Mouse (Mus musculus): ENCODE measurements around the gene Myl4.
"Not testable (repeated sequence)": the region's sequence is repeated elsewhere in the genome, so short reads cannot be mapped to it uniquely, and the experiment has no call there.

Myl4 gene

GRCm38 (mm10) chr11:104550406-104550974, at the start of gene Myl4, which contains the start of gene Cdc27:
Myl4 (plus strand) TSS chr11:104550663.
Cdc27 (minus strand) TSS chr11:104550620.
- peak; percentile 98 for DNase-seq

- no peak for DNase-seq
These were observed 42.0 kb upstream of the Myl4 start for GRCm38 (mm10) chr11:104508455-104508854.

DNA sequence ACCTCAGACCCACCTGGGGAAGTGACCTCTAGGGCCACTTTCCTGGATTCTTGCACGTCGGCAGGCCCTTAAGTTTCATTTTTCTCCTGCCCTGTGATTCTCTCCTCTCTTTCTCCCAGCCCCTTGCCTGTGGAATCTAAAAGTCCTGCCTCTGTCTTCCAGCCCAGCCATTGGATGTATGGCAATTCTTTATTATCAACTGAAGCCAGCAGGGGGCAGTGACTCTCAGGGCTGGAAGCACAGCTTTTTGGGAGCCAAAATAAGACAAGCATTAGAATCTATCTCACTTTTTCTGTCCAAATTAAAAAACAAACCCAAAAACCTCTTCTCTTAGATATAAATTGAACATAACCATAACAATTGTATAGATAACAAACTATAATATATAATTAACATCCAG, 39.9 kb upstream of the Myl4 start:
- no peak for DNase-seq

GRCm38 (mm10) chr11:104512436-104512835, 38.0 kb upstream of the Myl4 start:
- DNase-seq = no peak

GRCm38 (mm10) chr11:104525935-104526334, 24.5 kb upstream of the Myl4 start:
- DNase-seq = no peak

GRCm38 (mm10) chr11:104536843-104537242, 13.6 kb upstream of the Myl4 start:
- DNase-seq = no peak

DNA sequence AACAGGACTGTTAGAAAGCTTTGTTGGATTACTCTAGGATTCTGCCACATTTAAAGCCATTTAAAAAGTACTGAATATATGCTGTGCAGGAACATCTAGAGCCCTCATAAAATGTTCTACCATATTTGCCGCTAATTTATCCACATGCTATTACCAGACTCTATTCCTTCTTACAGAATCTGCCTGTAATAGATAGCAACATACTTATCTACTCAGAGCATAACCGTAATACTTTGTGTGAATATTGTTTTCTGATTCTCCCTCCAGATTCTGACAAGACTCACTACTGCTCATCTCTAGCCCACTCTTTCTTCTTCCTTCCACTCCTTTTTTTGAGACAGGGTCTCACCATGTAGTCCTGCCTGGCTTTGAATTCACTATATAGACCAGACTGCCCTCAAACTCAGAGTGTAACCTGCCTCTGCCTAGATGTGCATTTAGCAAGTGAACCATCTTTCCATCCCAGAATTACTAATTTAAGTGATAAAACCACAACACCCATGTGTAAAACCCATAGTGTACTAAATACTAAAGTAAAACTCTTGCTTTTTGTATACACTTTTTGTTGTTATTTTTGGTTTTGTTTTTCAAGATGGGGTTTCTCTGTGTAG, 12.4 kb upstream of the Myl4 start:
- DNase-seq = no peak

DNA sequence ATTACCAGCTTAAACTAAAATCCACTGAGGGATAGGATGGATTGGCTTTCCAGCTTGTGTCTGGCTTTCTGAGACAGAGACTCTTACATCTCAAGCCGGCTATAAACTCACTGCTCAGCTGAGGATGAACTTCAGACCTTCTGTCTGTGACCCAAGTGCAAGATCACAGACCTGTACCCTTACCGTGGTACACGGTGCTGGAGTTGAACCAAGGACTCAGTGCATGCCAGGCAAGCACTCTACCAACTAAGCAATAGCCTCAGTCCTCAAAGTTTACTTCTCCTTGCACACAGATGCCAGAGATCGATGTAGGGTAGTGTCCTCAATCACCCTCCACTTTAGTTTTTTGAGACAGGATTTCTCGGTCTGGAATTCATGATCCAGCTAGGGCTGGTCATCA, 10.7 kb upstream of the Myl4 start:
- DNase-seq = peak; percentile 7

DNA sequence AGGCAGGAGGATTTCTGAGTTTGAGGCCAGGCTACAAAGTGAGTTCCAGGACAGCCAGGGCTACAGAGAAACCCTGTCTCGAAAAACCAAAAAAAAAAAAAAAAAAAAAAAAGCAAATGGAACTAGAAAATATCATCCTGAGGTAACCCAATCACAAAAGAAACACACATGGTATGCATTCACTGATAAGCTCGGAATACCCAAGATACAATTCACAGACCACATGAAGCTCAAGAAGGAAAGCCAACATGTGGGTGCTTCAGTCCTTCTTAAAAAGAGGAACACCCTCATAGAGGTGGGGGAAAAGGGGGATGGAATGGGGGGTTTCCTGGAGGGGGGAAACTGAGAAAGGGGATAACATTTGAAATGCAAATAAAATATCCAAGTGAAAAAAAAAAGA, 7.1 kb upstream of the Myl4 start:
- not testable (repeated sequence) for DNase-seq

DNA sequence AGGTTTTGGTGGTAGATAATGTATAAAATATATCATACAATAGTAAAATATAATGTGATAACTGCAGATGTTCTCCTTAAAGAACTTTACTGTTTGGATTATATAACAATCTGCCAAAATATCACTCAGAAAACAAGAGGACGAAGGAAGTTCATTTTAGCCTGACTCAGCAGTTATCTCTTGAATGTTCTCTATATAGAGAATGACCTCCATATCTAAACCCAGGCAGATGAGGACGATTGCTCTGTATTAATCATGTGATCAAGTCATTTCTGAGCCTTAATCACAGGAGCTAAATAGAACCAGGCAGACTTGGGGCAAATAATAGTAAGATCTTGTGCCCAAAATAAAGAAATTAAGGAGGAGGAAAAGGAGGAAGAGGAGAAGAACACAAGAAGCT, 6.0 kb upstream of the Myl4 start:
- DNase-seq = no peak

GRCm38 (mm10) chr11:104547502-104547901, 3.0 kb upstream of the Myl4 start:
- DNase-seq = no peak

DNA sequence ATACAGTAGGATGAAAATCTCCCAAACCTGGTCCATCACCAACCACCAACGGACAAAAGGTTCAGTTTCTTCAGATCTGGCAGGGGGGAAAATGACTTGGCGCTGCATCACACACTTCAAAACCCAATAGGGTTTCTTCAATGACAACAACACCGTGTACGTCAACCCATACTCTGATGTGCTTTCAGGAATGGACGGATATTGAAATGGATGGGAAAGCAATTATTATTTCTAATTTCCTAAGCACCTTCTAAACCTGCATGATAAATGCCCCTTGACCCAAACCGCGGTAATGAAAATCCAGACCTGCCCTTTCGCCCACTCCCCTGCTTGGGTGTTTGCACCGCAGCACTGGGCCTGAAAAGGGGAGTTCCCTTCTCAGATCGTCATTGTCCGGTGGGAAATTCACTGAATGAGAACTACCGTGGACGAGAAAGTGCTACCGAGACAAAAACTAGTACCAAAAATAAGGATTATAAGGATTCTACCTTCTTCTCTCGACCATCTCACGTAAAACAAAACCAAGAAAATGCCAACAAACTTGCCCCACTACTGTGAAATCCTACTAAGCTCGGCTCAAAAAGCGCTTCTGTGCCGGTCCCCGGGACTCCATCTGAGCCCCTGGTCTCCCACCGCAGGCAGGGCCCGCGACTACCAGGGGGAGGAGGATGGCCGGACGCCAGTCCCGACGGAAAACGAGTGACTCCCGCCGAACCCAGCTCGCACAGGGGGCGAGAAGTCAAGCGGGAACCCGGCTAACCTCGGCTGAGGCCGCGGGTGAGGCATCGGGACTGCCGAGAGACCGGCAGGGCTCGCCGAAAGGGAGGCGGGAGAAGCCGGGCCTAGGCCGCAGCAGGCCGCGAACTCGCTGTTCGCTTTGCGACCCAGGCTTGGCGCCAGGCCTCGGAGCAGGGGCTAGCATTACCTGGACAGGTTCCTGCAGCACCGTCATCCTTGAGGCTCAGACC, 741 bp upstream of the Myl4 start:
- peak; percentile 21 for DNase-seq

DNA sequence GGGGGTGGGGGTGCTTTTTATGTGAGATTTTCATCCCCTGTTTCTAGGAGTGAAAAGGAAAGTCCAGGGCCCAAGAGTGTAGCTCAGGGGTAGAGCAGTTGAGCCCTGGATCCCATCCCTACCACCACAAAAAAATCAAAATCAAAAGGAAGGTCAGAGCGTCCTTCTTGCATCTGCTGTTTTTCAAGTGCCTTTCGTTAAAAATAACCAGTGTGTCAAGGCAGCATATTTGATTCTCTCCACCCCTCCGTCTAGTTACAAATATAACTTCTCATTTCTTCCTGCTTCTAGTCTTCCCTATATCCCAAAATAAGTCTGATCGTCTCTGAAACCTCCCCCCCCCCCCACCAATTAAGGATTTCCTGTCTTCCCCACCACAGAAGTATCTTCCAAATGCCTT, 7.6 kb downstream of the Myl4 start:
- no peak for DNase-seq

DNA sequence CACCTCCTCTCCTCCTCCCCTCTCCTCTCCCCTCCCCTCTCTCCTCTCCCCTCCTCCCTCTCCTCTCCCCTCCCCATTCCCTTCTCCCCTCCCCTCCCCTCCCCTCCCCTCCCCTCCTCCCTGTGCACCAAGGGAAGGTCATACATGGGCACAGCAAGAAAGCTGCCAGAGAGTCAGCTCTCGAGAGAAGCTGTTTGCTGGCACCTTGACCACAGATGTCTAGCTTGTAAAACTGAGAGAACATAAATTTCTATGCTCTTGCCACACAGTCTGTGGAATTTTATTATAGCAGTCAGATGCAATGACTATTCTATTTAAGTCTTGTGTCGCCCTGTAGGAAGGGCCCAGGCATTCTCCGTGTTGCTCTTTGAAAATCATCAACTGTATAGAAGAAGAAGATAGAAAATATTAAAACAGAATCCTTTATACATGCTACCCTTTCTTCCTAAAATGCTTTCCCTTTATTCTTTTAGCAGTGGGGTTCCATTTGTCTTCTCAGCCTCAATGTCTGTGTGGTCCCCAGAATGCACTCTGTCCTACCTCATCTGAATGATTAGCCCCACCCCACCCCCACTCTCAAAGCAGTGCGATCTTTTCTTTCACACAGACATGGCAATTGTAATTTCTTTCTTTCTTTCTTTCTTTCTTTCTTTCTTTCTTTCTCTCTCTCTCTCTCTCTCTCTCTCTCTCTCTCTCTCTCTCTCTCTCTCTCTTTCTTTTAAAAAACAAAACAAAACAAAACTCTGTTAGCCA, 8.4 kb downstream of the Myl4 start:
- no peak for DNase-seq

DNA sequence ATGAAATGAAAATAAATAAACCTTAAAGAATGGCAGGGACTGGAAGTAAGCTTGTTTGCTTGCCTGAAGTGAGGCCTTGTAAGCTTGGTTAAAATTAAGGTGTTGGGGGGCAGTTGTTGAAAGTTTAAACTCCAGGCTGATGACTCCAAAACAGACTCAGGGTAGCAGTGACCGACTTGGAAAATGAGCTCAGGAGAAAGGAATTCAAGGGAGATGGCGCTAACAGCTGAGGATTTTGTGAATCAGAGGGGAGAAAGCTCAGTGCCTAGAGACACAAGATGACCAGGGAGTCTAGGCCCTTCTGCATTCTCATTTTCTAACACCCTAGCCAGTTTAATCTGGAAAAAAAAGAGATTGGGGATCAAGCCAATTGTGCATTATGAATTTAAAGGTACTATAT, 10.5 kb downstream of the Myl4 start:
- no peak for DNase-seq

DNA sequence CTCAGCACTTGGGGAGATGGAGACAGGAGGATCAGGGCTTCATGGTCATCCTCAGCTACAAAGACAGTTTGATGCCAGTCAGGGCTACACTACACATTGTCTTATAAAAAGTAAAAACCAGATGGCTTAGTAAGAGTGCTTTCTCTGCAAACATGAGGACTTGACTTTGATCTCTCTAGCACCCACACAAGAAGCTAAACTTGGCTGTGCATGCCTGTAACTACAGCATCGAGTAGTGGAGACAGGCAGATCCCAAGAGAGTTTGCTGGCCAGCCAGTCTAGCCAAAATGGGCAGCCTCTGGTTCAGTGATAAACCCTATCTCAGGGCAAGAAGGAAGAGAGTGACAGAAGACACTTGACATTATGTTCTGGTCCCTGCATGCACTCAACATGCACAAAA, 13.0 kb downstream of the Myl4 start:
- no peak for DNase-seq

GRCm38 (mm10) chr11:104565172-104565571, 14.7 kb downstream of the Myl4 start:
- DNase-seq = no peak

- no peak for DNase-seq
These were observed 15.6 kb downstream of the Myl4 start for GRCm38 (mm10) chr11:104566097-104566496.

DNA sequence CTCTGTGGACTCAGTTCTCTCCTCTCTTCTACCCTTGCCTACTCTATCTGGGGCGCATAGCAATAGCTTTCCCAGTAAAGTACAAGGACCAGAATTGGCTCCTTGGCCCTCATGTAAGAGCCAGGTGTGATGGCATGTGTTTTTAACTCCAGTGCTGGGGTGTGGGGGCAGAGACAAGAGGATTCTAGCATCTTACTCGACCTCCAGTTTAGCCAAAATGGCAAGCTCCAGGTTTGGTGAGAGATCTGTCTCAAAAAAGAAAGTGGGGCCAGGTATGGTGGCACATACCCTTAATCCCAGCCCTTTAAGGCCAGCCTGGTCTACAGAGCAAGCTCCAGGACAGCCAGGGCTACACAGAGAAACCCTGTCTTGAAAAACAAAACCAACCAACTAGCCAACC, 16.3 kb downstream of the Myl4 start:
- DNase-seq = no peak

DNA sequence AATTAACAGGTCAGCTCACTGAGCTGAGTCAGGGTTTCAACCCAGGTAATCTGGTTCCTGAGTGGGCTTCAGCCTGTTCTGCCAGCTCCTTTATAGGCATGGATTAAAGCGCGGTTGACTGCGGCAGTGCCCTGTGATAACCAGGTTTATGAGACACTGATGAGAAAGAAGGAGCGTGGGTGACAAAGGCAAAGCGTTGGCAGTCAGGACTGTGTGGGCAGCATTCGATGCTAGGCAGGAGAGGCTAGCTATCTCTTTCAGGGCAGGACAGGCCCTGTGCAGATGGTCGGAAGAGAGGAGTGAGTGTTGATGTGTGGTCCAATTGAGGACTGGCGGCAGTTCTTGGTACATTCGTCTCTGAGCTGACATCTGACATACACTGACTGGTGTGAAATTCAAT, 17.3 kb downstream of the Myl4 start:
- DNase-seq = no peak

GRCm38 (mm10) chr11:104568326-104568725, 17.9 kb downstream of the Myl4 start:
- no peak for DNase-seq

DNA sequence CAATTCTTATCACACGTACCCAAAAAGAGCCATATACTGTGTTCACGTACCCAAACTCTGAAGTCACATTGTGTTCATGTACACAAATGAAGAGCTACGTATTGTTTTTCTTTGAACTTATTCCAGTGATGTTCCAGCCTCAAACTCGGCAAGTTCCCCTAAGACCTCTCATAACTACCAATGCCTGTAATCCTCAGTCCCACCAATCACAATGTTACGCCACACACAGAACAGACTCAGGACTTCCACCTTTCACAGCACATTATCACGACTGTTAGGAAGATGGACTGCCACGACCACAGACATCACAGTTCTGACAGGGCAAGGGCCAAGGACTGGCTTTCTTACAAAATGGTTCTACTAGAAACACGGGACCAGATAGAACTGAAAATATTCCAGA, 20.1 kb downstream of the Myl4 start:
- not testable (repeated sequence) for DNase-seq

GRCm38 (mm10) chr11:104571373-104571772, 20.9 kb downstream of the Myl4 start:
- DNase-seq = not testable (repeated sequence)
